Mouse (Mus musculus) intestine, embryonic 16.5 days (tissue): ENCODE measurements around the gene Aldh18a1. TPM values are rescaled to one million over a fixed set of nuclear protein-coding genes. Genes with fewer than 3 reads are reported as not detected.
"Not testable (repeated sequence)": the region's sequence is repeated elsewhere in the genome, so short reads cannot be mapped to it uniquely, and the experiment has no call there.

ENCODE experiments used
- ATAC-seq: fragments of 200-750 bp; cut with Nextera tagmentation; 2 replicates; pipeline ENCODE4 v1.8.0; 2017; ENCODE audit warnings: moderate TSS enrichment, moderate library complexity
- H3K27ac ChIP-seq: fragments of 300-500 bp; sonication (generic); 2 replicates; pipeline ENCODE4 v1.5.1; 2014; ENCODE audit warnings: mild to moderate bottlenecking, low read length
- H3K27me3 ChIP-seq: fragments of 300-500 bp; sonication (generic); replicated peaks from 2 replicates; pipeline ENCODE4 v1.6.1; 2014; ENCODE audit warnings: low read length, control low read depth, mixed read lengths; ENCODE audit not compliant: control insufficient read depth, insufficient read depth
- H3K36me3 ChIP-seq: fragments of 300-500 bp; sonication (generic); 2 replicates; pipeline ENCODE4 v1.6.1; 2014; ENCODE audit warnings: low read length, control low read depth; ENCODE audit not compliant: control insufficient read depth, insufficient read depth
- H3K4me1 ChIP-seq: fragments of 300-500 bp; sonication (generic); 2 replicates; pipeline ENCODE4 v1.6.1; 2014; ENCODE audit warnings: low read length, control low read depth, mixed read lengths; ENCODE audit not compliant: control insufficient read depth, insufficient read depth
- H3K4me2 ChIP-seq: fragments of 300-500 bp; sonication (generic); 2 replicates; pipeline ENCODE4 v1.6.1; 2014; ENCODE audit warnings: low read depth, low read length, control low read depth
- H3K4me3 ChIP-seq: fragments of 300-500 bp; sonication (generic); 2 replicates; pipeline ENCODE4 v1.5.1; 2014; ENCODE audit warnings: mild to moderate bottlenecking, low read length
- H3K9ac ChIP-seq: fragments of 300-500 bp; sonication (generic); 2 replicates; pipeline ENCODE4 v1.6.1; 2014; ENCODE audit warnings: low read depth, low read length
- H3K9me3 ChIP-seq: fragments of 300-500 bp; sonication (generic); 2 replicates; pipeline ENCODE4 v1.6.1; 2016; ENCODE audit warnings: low read length, control low read depth; ENCODE audit not compliant: control insufficient read depth
- WGBS: fragments of 180-500 bp; shearing (Covaris S2); extraction: QIAGEN DNeasy Blood & Tissue Kit; methylation state at CpG from one replicate; pipeline ENCODE4 v1.1.7; 2014; 5-methylcytosine and 5-hydroxymethylcytosine counted together
- polyA plus RNA-seq: library from polyadenylated mRNA; unstranded; fragments of >200 nt; fragmentation: Nextera tagmentation; extraction: Ambion mirVana; gene quantifications from 2 replicates; pipeline ENCODE4 v1.2.1, GENCODE M21; 2015

The Aldh18a1 gene
- polyA plus RNA-seq, 1 experiment from 2014 or later = 299 TPM

DNA sequence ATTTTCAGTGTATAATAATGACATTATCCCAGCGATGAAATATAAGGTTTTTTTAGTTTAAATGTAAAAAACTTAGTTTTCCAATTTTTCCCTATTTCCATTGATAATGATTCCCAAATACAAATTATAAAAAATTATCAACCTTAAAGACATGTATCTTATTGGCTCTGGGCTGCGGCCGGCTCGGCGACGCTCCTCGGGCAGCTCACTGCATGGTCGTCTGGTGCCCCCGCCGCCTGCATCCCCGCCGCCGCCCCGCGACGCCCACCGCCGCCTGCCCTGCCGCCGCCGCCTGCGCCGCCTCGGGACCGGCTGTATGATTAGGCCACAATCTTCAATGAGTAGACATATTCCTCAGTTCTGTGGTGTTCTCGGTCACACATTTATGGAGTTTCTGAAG is 33.4 kb upstream of the Aldh18a1 start:
- not testable (repeated sequence) for ATAC-seq, H3K36me3 ChIP-seq, H3K4me2 ChIP-seq, H3K27me3 ChIP-seq, H3K9ac ChIP-seq, H3K4me1 ChIP-seq, H3K9me3 ChIP-seq, H3K27ac ChIP-seq, H3K4me3 ChIP-seq
- 35% methylated on average over 10 of the region's 26 CpGs for WGBS

DNA sequence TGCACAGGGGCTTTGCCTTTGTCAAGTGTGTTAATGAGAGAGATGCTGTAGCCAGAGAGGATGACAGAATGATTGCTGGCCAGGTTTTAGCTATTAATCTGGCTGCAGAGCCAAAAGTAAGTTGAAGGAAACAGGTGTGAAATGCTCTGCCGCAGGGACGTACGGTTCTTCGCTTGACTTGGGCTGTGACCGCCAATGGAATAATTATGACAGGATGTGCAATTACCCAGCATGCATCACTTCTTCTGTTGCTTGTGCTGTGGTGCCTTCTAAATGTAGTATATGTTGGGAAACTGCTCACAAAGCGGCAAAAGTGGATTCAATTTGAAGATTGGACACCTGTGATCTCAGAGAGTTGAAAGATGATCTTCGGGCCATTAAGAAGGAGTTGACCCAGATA is 27.8 kb upstream of the Aldh18a1 start:
- Histone ChIP-seq H3K9me3 (no peaks in the 10 kb centered on the region), H3K27ac (no peak overlapping the region), H3K4me2 (no peak overlapping the region), H3K9ac (no peak overlapping the region), H3K27me3 (no peaks in the 10 kb centered on the region; the same call in 1 of the 2 replicates), H3K4me3 (no peak overlapping the region), H3K4me1 (0 out of 2 replicates have a peak, but pooled peaks cover 2% of the 10 kb centered on the region), H3K36me3 (no peaks in the 10 kb centered on the region)
- 76% methylated on average over 7 of the region's 7 CpGs for WGBS
- no peak for ATAC-seq

DNA sequence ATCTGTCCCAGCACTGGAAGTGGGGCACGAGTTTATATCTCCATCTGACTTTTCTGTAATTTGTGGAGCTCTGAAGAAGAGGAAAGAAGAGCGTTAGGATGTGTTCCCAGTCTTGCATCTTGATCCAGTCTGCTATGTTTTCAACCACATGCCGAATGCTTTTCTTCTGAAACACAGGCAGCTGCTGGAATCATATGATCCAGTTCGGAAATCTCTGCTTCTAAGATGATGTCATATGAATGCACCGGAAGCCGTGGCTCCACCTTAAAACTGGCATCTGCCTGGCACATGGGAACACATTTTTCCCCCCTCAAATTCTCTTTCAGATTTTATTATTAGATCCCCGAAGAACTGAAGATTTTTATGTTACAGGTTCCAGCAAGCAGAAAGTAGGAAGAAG is 26.5 kb upstream of the Aldh18a1 start:
- H3K4me1 ChIP-seq = 0 out of 2 replicates have a peak, but pooled peaks cover 2% of the 10 kb centered on the region
- H3K4me2 ChIP-seq = no peak overlapping the region
- no peak overlapping the region for H3K27ac ChIP-seq
- H3K9ac ChIP-seq = no peak overlapping the region
- H3K4me3 ChIP-seq = no peak overlapping the region
- WGBS = 71% methylated on average over 7 of the region's 7 CpGs
- ATAC-seq = no peak
- no peaks in the 10 kb centered on the region for H3K36me3 ChIP-seq
- no peaks in the 10 kb centered on the region for H3K9me3 ChIP-seq
- no peaks in the 10 kb centered on the region; the same call in 1 of the 2 replicates for H3K27me3 ChIP-seq

DNA sequence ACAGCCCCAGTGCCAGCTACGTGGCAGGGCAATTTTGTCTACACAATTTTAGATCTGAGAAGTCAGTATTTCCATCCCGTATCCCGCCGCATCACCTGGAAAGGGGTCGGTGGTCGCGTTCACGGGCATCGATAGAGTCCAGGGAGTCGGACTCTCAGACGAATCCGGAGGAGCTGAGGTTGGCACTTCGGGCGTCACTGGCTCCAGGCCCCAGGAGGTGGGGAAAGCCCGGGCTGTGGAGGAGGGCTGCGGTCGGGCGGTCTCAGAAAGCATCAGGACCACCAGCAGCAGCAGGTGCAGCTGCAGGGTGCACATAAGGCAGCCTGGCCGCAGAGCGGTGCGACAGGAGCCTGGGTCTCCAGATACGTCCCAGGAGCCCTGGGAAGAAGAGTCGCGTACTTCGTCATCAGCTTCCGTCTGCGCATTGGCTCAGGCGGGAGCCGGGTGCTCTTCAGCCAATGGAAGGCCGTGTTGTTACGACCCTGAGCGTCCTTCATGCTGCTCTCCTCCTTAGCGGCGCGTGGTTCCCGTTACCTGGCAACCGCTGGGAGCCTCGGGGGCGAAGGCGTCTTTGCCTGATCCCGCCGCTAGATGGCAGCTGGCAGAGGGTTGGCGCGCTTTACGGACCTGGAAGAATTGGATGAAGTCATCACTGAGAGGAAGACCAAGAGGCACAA is 23.7 kb upstream of the Aldh18a1 start, which contains the start of the genes Tctn3 and Entpd1:
Tctn3 (minus strand) TSS at position 404 of the 677 bp plus-strand sequence.
Entpd1 (plus strand) TSS at position 537 of the 677 bp plus-strand sequence.
- no peaks in the 10 kb centered on the region for H3K36me3 ChIP-seq
- no peaks in the 10 kb centered on the region; the same call in 1 of the 2 replicates for H3K27me3 ChIP-seq
- under 1% methylated on average over 45 of the region's 45 CpGs for whole genome bisulfite sequencing
- peak within 1 kb of the TSS; percentile 80 for H3K9ac ChIP-seq
- H3K4me1 ChIP-seq = 0 out of 2 replicates have a peak, but pooled peaks cover 2% of the 10 kb centered on the region
- peak within 1 kb of the TSS; percentile 64 for H3K4me2 ChIP-seq
- no peaks in the 10 kb centered on the region for H3K9me3 ChIP-seq
- H3K27ac ChIP-seq = 0 out of 2 replicates have a peak within 1 kb of the TSS, but pooled peaks have one; percentile 16
- peak; percentile 100 for ATAC-seq
- peak within 1 kb of the TSS; percentile 82 for H3K4me3 ChIP-seq

DNA sequence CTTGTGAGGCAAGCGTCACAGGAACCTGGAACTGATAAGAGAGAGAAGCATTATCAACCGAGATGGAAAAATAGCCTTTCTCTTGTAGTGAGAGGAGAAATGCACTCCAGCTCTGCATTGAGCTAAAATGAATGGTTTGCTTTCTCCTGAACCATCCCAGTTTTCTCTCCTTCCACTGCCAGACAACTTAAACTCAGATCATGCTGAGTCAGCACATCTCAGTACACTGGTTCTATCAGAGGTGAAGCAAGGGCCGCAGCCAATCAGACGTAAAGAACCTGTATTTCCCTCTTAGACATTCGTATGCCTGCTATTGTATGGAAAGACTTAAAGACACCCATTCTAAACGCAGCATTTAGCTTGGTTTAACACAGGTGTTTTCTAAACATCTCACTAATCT is 19.4 kb upstream of the Aldh18a1 start:
- no peak for ATAC-seq

DNA sequence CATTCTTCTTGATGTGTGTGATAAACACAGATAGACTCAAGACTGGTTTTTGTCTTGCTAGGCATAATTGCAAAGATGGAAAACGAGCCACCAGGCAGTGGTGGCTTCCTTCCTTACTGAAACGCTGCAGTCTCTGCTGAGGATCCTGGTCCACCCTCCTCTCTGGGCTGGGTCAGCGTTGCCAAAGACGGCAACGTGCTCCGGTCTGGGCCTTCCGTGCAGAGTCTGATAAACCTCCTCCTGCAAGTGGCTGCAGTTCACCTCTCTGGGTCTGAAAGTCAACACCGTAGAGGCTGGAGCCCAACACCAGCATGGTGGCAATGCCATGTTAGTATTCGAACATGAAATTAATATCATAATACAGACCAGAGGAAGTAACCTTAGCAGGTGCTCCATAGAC is 16.9 kb upstream of the Aldh18a1 start:
- Histone ChIP-seq H3K4me2 (no peak overlapping the region), H3K36me3 (0 out of 2 replicates have a peak, but pooled peaks cover 2% of the 10 kb centered on the region), H3K4me3 (no peak overlapping the region), H3K9me3 (no peaks in the 10 kb centered on the region), H3K27me3 (no peaks in the 10 kb centered on the region), H3K4me1 (no peaks in the 10 kb centered on the region), H3K27ac (no peak overlapping the region), H3K9ac (no peak overlapping the region)
- 93% methylated on average over 9 of the region's 9 CpGs for WGBS
- ATAC-seq = no peak

More for the DNA sequence above, 19.4 kb upstream of the Aldh18a1 start:
- H3K9ac ChIP-seq = no peak overlapping the region
- no peak overlapping the region for H3K4me3 ChIP-seq
- 0 out of 2 replicates have a peak, but pooled peaks cover 2% of the 10 kb centered on the region for H3K4me1 ChIP-seq
- no peaks in the 10 kb centered on the region for H3K27me3 ChIP-seq
- H3K9me3 ChIP-seq = no peaks in the 10 kb centered on the region
- no peak overlapping the region for H3K27ac ChIP-seq
- 0 out of 2 replicates have a peak, but pooled peaks cover 1% of the 10 kb centered on the region for H3K36me3 ChIP-seq
- WGBS = 87% methylated on average over 6 of the region's 6 CpGs
- H3K4me2 ChIP-seq = no peak overlapping the region

DNA sequence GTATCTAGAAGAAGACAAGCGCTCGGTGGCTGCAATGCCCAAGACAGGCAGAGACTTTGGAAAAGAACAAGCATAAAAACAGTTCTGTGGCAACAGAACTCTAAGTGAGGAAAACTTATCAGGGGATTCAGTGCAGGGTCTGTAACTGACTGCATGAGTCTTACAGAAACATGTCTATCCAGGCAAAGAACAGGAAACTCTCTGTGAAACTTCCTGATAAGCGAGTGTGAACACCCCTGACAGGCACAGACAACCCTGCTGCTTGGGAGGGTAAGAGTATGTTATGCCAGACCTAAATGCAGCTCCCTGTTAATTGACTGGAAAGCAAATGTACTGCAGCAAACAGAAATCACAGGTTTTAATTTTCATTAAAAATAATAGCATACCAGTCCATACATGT is 13.6 kb upstream of the Aldh18a1 start:
- ATAC-seq = no peak
- Histone ChIP-seq H3K4me1 (no peaks in the 10 kb centered on the region), H3K4me3 (no peak overlapping the region), H3K4me2 (no peak overlapping the region), H3K36me3 (0 out of 2 replicates have a peak, but pooled peaks cover 2% of the 10 kb centered on the region), H3K27me3 (no peaks in the 10 kb centered on the region), H3K9ac (no peak overlapping the region), H3K27ac (no peak overlapping the region), H3K9me3 (no peaks in the 10 kb centered on the region)
- 87% methylated on average over 3 of the region's 3 CpGs for WGBS

DNA sequence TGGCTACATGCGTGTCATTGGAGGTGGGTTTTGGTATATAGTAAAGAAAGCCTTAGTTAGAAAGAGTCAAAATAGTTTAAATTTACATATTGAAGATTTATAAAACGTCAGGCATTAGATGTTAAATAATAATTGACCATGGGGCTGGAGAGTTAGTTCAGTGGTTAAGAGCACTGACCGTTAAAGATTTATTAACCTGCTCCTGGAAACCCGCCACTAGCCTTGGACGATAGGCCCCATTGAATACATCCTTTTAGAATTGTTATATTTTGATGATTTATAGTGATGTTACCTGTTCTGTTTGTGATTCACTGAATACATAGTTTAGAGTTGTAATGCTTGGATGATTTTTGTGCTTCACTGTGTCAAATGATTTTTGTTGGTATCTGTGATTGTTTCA is 12.6 kb upstream of the Aldh18a1 start:
- not testable (repeated sequence) for H3K4me2 ChIP-seq, H3K9me3 ChIP-seq, H3K4me1 ChIP-seq, H3K27me3 ChIP-seq, H3K4me3 ChIP-seq, H3K36me3 ChIP-seq, H3K27ac ChIP-seq, ATAC-seq, H3K9ac ChIP-seq
- 92% methylated on average over 5 of the region's 5 CpGs for WGBS

DNA sequence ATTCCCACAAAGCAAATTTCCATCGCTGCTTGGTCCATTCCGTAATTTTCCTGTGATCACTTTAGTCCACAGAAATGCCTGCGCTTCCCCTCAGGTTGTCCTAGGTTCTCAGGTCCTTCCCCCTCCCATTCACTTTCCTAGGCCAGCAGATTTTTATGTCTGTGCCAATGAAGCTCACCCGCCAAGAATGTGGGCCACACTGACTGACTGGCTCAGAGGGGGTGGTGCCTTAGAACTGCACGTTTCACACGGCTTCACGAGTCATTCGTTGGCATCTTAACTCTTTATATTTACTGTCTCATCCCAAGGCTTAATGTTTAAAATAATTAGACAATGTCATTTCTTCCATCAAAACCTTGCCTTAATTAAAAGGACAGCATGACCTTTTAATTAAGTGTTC is 7.6 kb upstream of the Aldh18a1 start:
- H3K4me2 ChIP-seq = no peak overlapping the region
- WGBS = 84% methylated on average over 8 of the region's 8 CpGs
- H3K27me3 ChIP-seq = no peaks in the 10 kb centered on the region
- no peak overlapping the region for H3K27ac ChIP-seq
- no peaks in the 10 kb centered on the region for H3K9me3 ChIP-seq
- H3K4me3 ChIP-seq = no peak overlapping the region
- no peaks in the 10 kb centered on the region for H3K4me1 ChIP-seq
- H3K9ac ChIP-seq = no peak overlapping the region
- no peaks in the 10 kb centered on the region for H3K36me3 ChIP-seq
- ATAC-seq = 0 out of 2 replicates have a peak, but pooled peaks have one; percentile 27
